Mouse (Mus musculus): ENCODE data around the gene Upk1a. TPM values are rescaled to one million over a fixed set of nuclear protein-coding genes. Genes with fewer than 3 reads are reported as not detected.

Gene Upk1a
- polyA plus RNA-seq, 1 experiment: 0.59 TPM

GRCm38 (mm10) chr7:30598786-30599185 lies 13.9 kb downstream of the Upk1a start, which contains the start of gene Zbtb32:
Gene Zbtb32, minus strand, starts transcription at chr7:30598909.
- no peak for TF ChIP-seq TCF12 (IDR thresholded peaks at IDR 0.05; ENCODE audit: insufficient read depth, poor library complexity, severe bottlenecking)
- TF ChIP-seq POLR2A (IDR thresholded peaks at IDR 0.05; ENCODE audit: insufficient read length, low read depth): no peak
- TF ChIP-seq USF1 (IDR thresholded peaks at IDR 0.05; ENCODE audit: low read depth): no peak
- TF ChIP-seq REST (IDR thresholded peaks at IDR 0.05; ENCODE audit: insufficient read depth, insufficient read length): no peak
- TF ChIP-seq CEBPB (IDR thresholded peaks at IDR 0.05; ENCODE audit: insufficient read depth, poor library complexity, severe bottlenecking): no peak
- TF ChIP-seq TCF3 (IDR thresholded peaks at IDR 0.05; ENCODE audit: insufficient read length, low read depth): no peak
- no peak for TF ChIP-seq MYOG (IDR thresholded peaks at IDR 0.05; ENCODE audit: control insufficient read depth in 1 of 3, insufficient read depth in 1 of 3, insufficient read length in 2 of 3, low read depth in 2 of 3)
- no peak for TF ChIP-seq SRF (IDR thresholded peaks at IDR 0.05; ENCODE audit: control insufficient read depth, insufficient read length, low read depth)
- no peak for TF ChIP-seq MYOD1 (IDR thresholded peaks at IDR 0.05; ENCODE audit: control insufficient read depth in 1 of 3, insufficient read length in 2 of 3, low read depth in 2 of 3)
- no peak for TF ChIP-seq POLR2AphosphoS2 (IDR thresholded peaks at IDR 0.05; ENCODE audit: insufficient read length, low read depth)
- no peak for TF ChIP-seq E2F4 (IDR thresholded peaks at IDR 0.05; ENCODE audit: insufficient read depth)
- no peak for TF ChIP-seq MAX (IDR thresholded peaks at IDR 0.05; ENCODE audit: low read depth)
- Histone ChIP-seq H3K4me2 (ENCODE audit: low read depth) (no peak within 1 kb of the TSS), H3K36me3 (ENCODE audit: control insufficient read depth, insufficient read depth) (no peaks in the 10 kb centered on the region), H3K79me2 (ENCODE audit: control insufficient read depth, insufficient read depth) (no peaks in the 10 kb centered on the region), H3K4me3 (no peak within 1 kb of the TSS), H3ac (ENCODE audit: control insufficient read depth, insufficient read length) (no peak within 1 kb of the TSS), H3K27me3 (ENCODE audit: control insufficient read depth, insufficient read depth, insufficient read length) (peaks cover 55% of the 10 kb centered on the region)

- Histone ChIP-seq H3K27me3 (ENCODE audit: control insufficient read depth, insufficient read depth, insufficient read length) (peaks cover 55% of the 10 kb centered on the region), H3K36me3 (ENCODE audit: control insufficient read depth, insufficient read depth) (no peaks in the 10 kb centered on the region)
- TF ChIP-seq TCF3 (IDR thresholded peaks at IDR 0.05; ENCODE audit: insufficient read length, low read depth): no peak
- TF ChIP-seq CEBPB (IDR thresholded peaks at IDR 0.05; ENCODE audit: insufficient read depth, poor library complexity, severe bottlenecking): no peak
- TF ChIP-seq REST (IDR thresholded peaks at IDR 0.05; ENCODE audit: insufficient read depth, insufficient read length): no peak
- no peak for TF ChIP-seq MYOD1 (IDR thresholded peaks at IDR 0.05; ENCODE audit: control insufficient read depth in 1 of 3, insufficient read length in 2 of 3, low read depth in 2 of 3)
- no peak for TF ChIP-seq USF1 (IDR thresholded peaks at IDR 0.05; ENCODE audit: low read depth)
- TF ChIP-seq SRF (IDR thresholded peaks at IDR 0.05; ENCODE audit: control insufficient read depth, insufficient read length, low read depth): no peak
- TF ChIP-seq MYOG (IDR thresholded peaks at IDR 0.05; ENCODE audit: control insufficient read depth in 1 of 3, insufficient read depth in 1 of 3, insufficient read length in 2 of 3, low read depth in 2 of 3): no peak
- no peak for TF ChIP-seq POLR2A (IDR thresholded peaks at IDR 0.05; ENCODE audit: insufficient read length, low read depth)
- TF ChIP-seq E2F4 (IDR thresholded peaks at IDR 0.05; ENCODE audit: insufficient read depth): no peak
- no peak for TF ChIP-seq MAX (IDR thresholded peaks at IDR 0.05; ENCODE audit: low read depth)
- no peak for TF ChIP-seq POLR2AphosphoS2 (IDR thresholded peaks at IDR 0.05; ENCODE audit: insufficient read length, low read depth)
- TF ChIP-seq TCF12 (IDR thresholded peaks at IDR 0.05; ENCODE audit: insufficient read depth, poor library complexity, severe bottlenecking): no peak
These were observed 15.8 kb downstream of the Upk1a start for GRCm38 (mm10) chr7:30596811-30597210.

GRCm38 (mm10) chr7:30596093-30596492 lies 16.6 kb downstream of the Upk1a start:
- Histone ChIP-seq H3K79me2 (ENCODE audit: control insufficient read depth, insufficient read depth) (no peaks in the 10 kb centered on the region), H3K4me2 (ENCODE audit: low read depth) (no peak overlapping the region), H3ac (ENCODE audit: control insufficient read depth, insufficient read length) (no peak overlapping the region), H3K4me3 (no peak overlapping the region), H3K36me3 (ENCODE audit: control insufficient read depth, insufficient read depth) (no peaks in the 10 kb centered on the region), H3K27me3 (ENCODE audit: control insufficient read depth, insufficient read depth, insufficient read length) (peaks cover 55% of the 10 kb centered on the region)
- no peak for TF ChIP-seq CEBPB (IDR thresholded peaks at IDR 0.05; ENCODE audit: insufficient read depth, poor library complexity, severe bottlenecking)
- TF ChIP-seq TCF12 (IDR thresholded peaks at IDR 0.05; ENCODE audit: insufficient read depth, poor library complexity, severe bottlenecking): no peak
- no peak for TF ChIP-seq MYOD1 (IDR thresholded peaks at IDR 0.05; ENCODE audit: control insufficient read depth in 1 of 3, insufficient read length in 2 of 3, low read depth in 2 of 3)
- no peak for TF ChIP-seq POLR2AphosphoS2 (IDR thresholded peaks at IDR 0.05; ENCODE audit: insufficient read length, low read depth)
- no peak for TF ChIP-seq REST (IDR thresholded peaks at IDR 0.05; ENCODE audit: insufficient read depth, insufficient read length)
- no peak for TF ChIP-seq MYOG (IDR thresholded peaks at IDR 0.05; ENCODE audit: control insufficient read depth in 1 of 3, insufficient read depth in 1 of 3, insufficient read length in 2 of 3, low read depth in 2 of 3)
- TF ChIP-seq POLR2A (IDR thresholded peaks at IDR 0.05; ENCODE audit: insufficient read length, low read depth): no peak
- TF ChIP-seq TCF3 (IDR thresholded peaks at IDR 0.05; ENCODE audit: insufficient read length, low read depth): no peak
- no peak for TF ChIP-seq SRF (IDR thresholded peaks at IDR 0.05; ENCODE audit: control insufficient read depth, insufficient read length, low read depth)
- TF ChIP-seq MAX (IDR thresholded peaks at IDR 0.05; ENCODE audit: low read depth): no peak
- TF ChIP-seq USF1 (IDR thresholded peaks at IDR 0.05; ENCODE audit: low read depth): no peak
- TF ChIP-seq E2F4 (IDR thresholded peaks at IDR 0.05; ENCODE audit: insufficient read depth): no peak

More at GRCm38 (mm10) chr7:30596811-30597210, 15.8 kb downstream of the Upk1a start:
- no peak overlapping the region for H3K4me3 ChIP-seq
- H3K79me2 ChIP-seq (ENCODE audit: control insufficient read depth, insufficient read depth): no peaks in the 10 kb centered on the region
- H3ac ChIP-seq (ENCODE audit: control insufficient read depth, insufficient read length): no peak overlapping the region
- no peak overlapping the region for H3K4me2 ChIP-seq (ENCODE audit: low read depth)

GRCm38 (mm10) chr7:30594510-30595024 lies 18.1 kb downstream of the Upk1a start:
- H3K36me3 ChIP-seq (ENCODE audit: control insufficient read depth, insufficient read depth): no peaks in the 10 kb centered on the region
- no peak overlapping the region for H3K4me2 ChIP-seq (ENCODE audit: low read depth)
- H3K27me3 ChIP-seq (ENCODE audit: control insufficient read depth, insufficient read depth, insufficient read length): peaks cover 45% of the 10 kb centered on the region
- TF ChIP-seq SRF (IDR thresholded peaks at IDR 0.05; ENCODE audit: control insufficient read depth, insufficient read length, low read depth): no peak
- no peak for TF ChIP-seq MAX (IDR thresholded peaks at IDR 0.05; ENCODE audit: low read depth)
- no peak for TF ChIP-seq TCF3 (IDR thresholded peaks at IDR 0.05; ENCODE audit: insufficient read length, low read depth)
- TF ChIP-seq E2F4 (IDR thresholded peaks at IDR 0.05; ENCODE audit: insufficient read depth): no peak
- no peak for TF ChIP-seq TCF12 (IDR thresholded peaks at IDR 0.05; ENCODE audit: insufficient read depth, poor library complexity, severe bottlenecking)
- TF ChIP-seq USF1 (IDR thresholded peaks at IDR 0.05; ENCODE audit: low read depth): no peak
- TF ChIP-seq MYOG (IDR thresholded peaks at IDR 0.05; ENCODE audit: control insufficient read depth in 1 of 3, insufficient read depth in 1 of 3, insufficient read length in 2 of 3, low read depth in 2 of 3): no peak
- no peak for TF ChIP-seq POLR2A (IDR thresholded peaks at IDR 0.05; ENCODE audit: insufficient read length, low read depth)
- TF ChIP-seq POLR2AphosphoS2 (IDR thresholded peaks at IDR 0.05; ENCODE audit: insufficient read length, low read depth): no peak
- no peak for TF ChIP-seq MYOD1 (IDR thresholded peaks at IDR 0.05; ENCODE audit: control insufficient read depth in 1 of 3, insufficient read length in 2 of 3, low read depth in 2 of 3)
- no peak for TF ChIP-seq REST (IDR thresholded peaks at IDR 0.05; ENCODE audit: insufficient read depth, insufficient read length)
- no peak for TF ChIP-seq CEBPB (IDR thresholded peaks at IDR 0.05; ENCODE audit: insufficient read depth, poor library complexity, severe bottlenecking)
- H3ac ChIP-seq (ENCODE audit: control insufficient read depth, insufficient read length): no peak overlapping the region
- H3K4me3 ChIP-seq: no peak overlapping the region
- no peaks in the 10 kb centered on the region for H3K79me2 ChIP-seq (ENCODE audit: control insufficient read depth, insufficient read depth)

All from myocyte (in vitro differentiated cells).